Mouse (Mus musculus) ES-E14 (cell line): Measurements from ENCODE around the gene Polm.

Experiments
- CHD2 ChIP-seq: IDR thresholded peaks from 2 replicates; pipeline ENCODE4 v1.6.1; 2014; ENCODE audit warnings: mild to moderate bottlenecking, low read depth, low read length, inconsistent platforms
- HCFC1 ChIP-seq: IDR thresholded peaks from 2 replicates; pipeline ENCODE4 v1.6.1; 2012; ENCODE audit warnings: low read length, inconsistent platforms, borderline replicate concordance; ENCODE audit not compliant: insufficient read depth
- MAFK ChIP-seq: IDR thresholded peaks from 2 replicates; pipeline ENCODE4 v1.6.1; 2014; ENCODE audit warnings: mild to moderate bottlenecking, low read depth, low read length, inconsistent platforms; ENCODE audit not compliant: insufficient read depth
- ZC3H11A ChIP-seq: IDR thresholded peaks from 2 replicates; pipeline ENCODE4 v1.6.1; 2012; ENCODE audit warnings: low read depth, mild to moderate bottlenecking, inconsistent platforms, low read length, borderline replicate concordance
- ZNF384 ChIP-seq: IDR thresholded peaks from 2 replicates; pipeline ENCODE4 v1.6.1; 2012; ENCODE audit warnings: low read depth, low read length, inconsistent platforms

DNA sequence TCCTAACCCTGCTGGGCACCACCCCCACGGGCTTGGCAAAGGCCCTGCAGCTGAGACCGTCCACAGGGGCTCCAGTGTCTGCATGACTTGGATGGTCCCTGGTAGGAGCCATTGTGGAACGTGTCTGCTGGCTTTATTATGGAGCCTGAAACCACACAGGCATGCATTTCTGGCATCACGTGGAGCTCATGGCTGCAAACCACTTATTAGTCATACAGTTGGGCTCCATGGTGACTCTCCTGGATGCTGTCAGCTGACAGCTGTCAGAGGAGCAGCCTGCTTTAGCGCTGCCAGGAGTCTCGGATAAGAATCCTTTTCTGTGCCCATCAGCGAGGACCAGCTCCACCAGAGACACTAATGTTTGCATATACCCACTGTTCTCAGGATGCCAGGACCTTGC is 42.1 kb downstream of the Polm start:
- TF ChIP-seq ZNF384 (no peak), CHD2 (no peak), ZC3H11A (no peak), HCFC1 (no peak), MAFK (no peak)
